Mouse (Mus musculus): ENCODE data around the gene Ralb. TPM values are rescaled to one million over a fixed set of nuclear protein-coding genes. Genes with fewer than 3 reads are reported as not detected.

Gene Ralb
- polyA plus RNA-seq, 1 experiment from 2014 or later, result 78.2 TPM

GRCm38 (mm10) chr1:119502729-119503128, 1.9 kb downstream of the Ralb start:
- peak overlapping the region; percentile 79; the same call in 1 of the 2 replicates for H3K9ac ChIP-seq
- H3K27me3 ChIP-seq, result peaks cover 6% of the 10 kb centered on the region; the same call in 1 of the 2 replicates
- no peak overlapping the region for H3K27ac ChIP-seq (replicated peaks)
- H3K4me1 ChIP-seq (replicated peaks), result peaks cover 34% of the 10 kb centered on the region
- H3K9me3 ChIP-seq, result no peaks in the 10 kb centered on the region; the same call in 1 of the 2 replicates
- H3K4me2 ChIP-seq, result peak overlapping the region; percentile 75
- 85% methylated on average over 11 of the region's 11 CpGs for WGBS
- peaks cover 6% of the 10 kb centered on the region; the same call in 1 of the 2 replicates for H3K36me3 ChIP-seq
- no peak for ATAC-seq (ENCODE audit: low read depth)
- no peak overlapping the region for H3K4me3 ChIP-seq

GRCm38 (mm10) chr1:119501881-119502280, 2.7 kb downstream of the Ralb start:
- no peak for ATAC-seq (ENCODE audit: low read depth)
- WGBS, result 83% methylated on average over 8 of the region's 8 CpGs
- Histone ChIP-seq H3K4me3 (no peak overlapping the region), H3K27me3 (peaks cover 6% of the 10 kb centered on the region; the same call in 1 of the 2 replicates), H3K9me3 (no peaks in the 10 kb centered on the region; the same call in 1 of the 2 replicates), H3K4me1 (replicated peaks) (peaks cover 36% of the 10 kb centered on the region), H3K4me2 (no peak overlapping the region), H3K27ac (replicated peaks) (no peak overlapping the region), H3K36me3 (peaks cover 6% of the 10 kb centered on the region; the same call in 1 of the 2 replicates), H3K9ac (no peak overlapping the region)

GRCm38 (mm10) chr1:119499456-119499855, 5.1 kb downstream of the Ralb start:
- no peak for ATAC-seq (ENCODE audit: low read depth)
- H3K9ac ChIP-seq, result no peak overlapping the region
- no peak overlapping the region for H3K4me2 ChIP-seq
- no peak overlapping the region for H3K4me3 ChIP-seq
- no peaks in the 10 kb centered on the region for H3K27me3 ChIP-seq
- H3K9me3 ChIP-seq, result no peaks in the 10 kb centered on the region; the same call in 1 of the 2 replicates
- peaks cover 6% of the 10 kb centered on the region; the same call in 1 of the 2 replicates for H3K36me3 ChIP-seq
- H3K27ac ChIP-seq (replicated peaks), result no peak overlapping the region
- 92% methylated on average over 10 of the region's 10 CpGs for WGBS
- peaks cover 38% of the 10 kb centered on the region for H3K4me1 ChIP-seq (replicated peaks)

DNA sequence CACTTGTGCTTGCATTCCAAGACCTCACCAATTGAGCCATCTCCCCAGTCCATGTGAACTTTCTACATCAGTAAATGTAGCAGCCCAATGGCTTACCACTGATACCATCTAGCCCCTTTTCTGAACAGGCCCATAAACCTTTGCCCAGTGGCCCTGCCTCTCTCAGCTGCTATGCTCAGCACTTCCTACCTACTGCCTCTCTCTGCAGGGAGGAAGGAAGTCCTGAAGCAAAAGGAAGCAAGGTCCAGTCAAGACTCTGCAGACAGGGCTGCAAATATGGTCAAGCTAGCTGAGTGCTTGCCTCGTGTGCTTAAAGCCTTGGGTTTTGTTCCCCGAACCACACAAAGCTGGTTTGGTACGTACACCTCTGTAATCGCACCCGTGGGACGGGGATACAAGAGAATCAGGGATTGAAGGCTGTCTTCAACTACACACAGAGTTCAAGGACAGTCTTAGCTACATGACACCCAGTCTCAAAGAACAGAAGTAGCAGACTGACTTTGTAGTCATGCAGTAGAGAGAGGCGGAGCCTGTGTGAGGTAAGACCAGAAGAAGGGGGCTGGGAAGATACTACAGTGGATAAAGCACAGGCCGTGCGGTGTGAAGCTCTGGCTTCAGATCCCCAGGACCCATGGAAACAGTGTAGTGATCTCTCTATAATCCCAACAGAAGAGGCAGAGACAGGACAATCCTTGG, 5.9 kb downstream of the Ralb start:
- peaks cover 6% of the 10 kb centered on the region; the same call in 1 of the 2 replicates for H3K36me3 ChIP-seq
- ATAC-seq (ENCODE audit: low read depth), result no peak
- no peak overlapping the region for H3K27ac ChIP-seq (replicated peaks)
- H3K4me3 ChIP-seq, result no peak overlapping the region
- H3K4me1 ChIP-seq (replicated peaks), result peaks cover 33% of the 10 kb centered on the region
- H3K9me3 ChIP-seq, result no peaks in the 10 kb centered on the region; the same call in 1 of the 2 replicates
- H3K27me3 ChIP-seq, result no peaks in the 10 kb centered on the region
- H3K9ac ChIP-seq, result no peak overlapping the region
- H3K4me2 ChIP-seq, result no peak overlapping the region
- 83% methylated on average over 9 of the region's 9 CpGs for WGBS

- Histone ChIP-seq H3K36me3 (peaks cover 6% of the 10 kb centered on the region; the same call in 1 of the 2 replicates), H3K4me2 (no peak overlapping the region), H3K9me3 (no peaks in the 10 kb centered on the region; the same call in 1 of the 2 replicates), H3K4me3 (no peak overlapping the region), H3K9ac (no peak overlapping the region), H3K27ac (replicated peaks) (no peak overlapping the region), H3K27me3 (no peaks in the 10 kb centered on the region), H3K4me1 (replicated peaks) (peaks cover 22% of the 10 kb centered on the region)
- WGBS, result 74% methylated on average over 5 of the region's 5 CpGs
- ATAC-seq (ENCODE audit: low read depth), result no peak
These were observed 7.1 kb downstream of the Ralb start for GRCm38 (mm10) chr1:119497346-119498004.

GRCm38 (mm10) chr1:119495396-119495775, 9.2 kb downstream of the Ralb start:
- H3K4me3 ChIP-seq, result no peak overlapping the region

DNA sequence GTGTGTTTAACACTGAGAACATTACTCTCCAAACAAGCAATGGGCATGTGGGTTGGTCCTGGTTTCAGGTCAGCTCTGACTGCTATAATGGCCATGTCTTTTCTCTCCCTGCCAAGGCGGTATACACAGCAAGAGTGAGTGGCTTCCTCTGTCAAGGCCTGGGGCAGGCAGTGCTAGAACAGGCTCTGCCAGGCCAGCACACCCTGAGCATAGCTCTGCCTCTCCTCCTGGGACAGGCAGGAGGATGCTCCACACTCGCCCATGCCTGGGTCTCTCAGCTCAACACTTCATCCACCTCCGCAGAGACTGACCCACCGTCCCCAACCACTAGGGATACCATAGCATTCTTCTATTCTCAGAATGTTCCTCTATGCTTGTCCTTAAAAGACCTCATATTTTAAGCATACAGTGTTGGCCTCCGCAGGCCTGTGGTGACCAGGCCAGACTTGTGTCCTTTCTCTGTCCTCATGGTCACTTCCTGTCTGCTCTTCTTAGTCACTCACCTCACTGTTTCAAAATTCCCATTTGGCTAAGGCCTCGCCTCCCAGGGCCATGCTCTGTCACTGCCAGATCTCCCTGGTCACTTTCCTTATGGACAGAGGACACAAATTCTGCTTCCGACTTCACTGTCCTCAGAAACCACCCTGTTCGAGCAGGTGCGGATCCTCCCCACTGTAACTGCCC, 9.7 kb downstream of the Ralb start:
- H3K4me1 ChIP-seq (replicated peaks), result peaks cover 27% of the 10 kb centered on the region
- WGBS, result 91% methylated on average over 8 of the region's 9 CpGs
- H3K27ac ChIP-seq (replicated peaks), result no peak overlapping the region
- ATAC-seq (ENCODE audit: low read depth), result no peak
- H3K4me2 ChIP-seq, result no peak overlapping the region
- H3K9ac ChIP-seq, result no peak overlapping the region
- no peaks in the 10 kb centered on the region for H3K9me3 ChIP-seq
- H3K36me3 ChIP-seq, result no peaks in the 10 kb centered on the region
- H3K27me3 ChIP-seq, result no peaks in the 10 kb centered on the region
- H3K4me3 ChIP-seq, result no peak overlapping the region

More at GRCm38 (mm10) chr1:119495396-119495775, 9.2 kb downstream of the Ralb start:
- Histone ChIP-seq H3K4me1 (replicated peaks) (peaks cover 27% of the 10 kb centered on the region), H3K27ac (replicated peaks) (no peak overlapping the region), H3K9ac (no peak overlapping the region), H3K27me3 (no peaks in the 10 kb centered on the region), H3K36me3 (0 out of 2 replicates have a peak, but pooled peaks cover 1% of the 10 kb centered on the region), H3K9me3 (no peaks in the 10 kb centered on the region), H3K4me2 (no peak overlapping the region)
- no peak for ATAC-seq (ENCODE audit: low read depth)
- 87% methylated on average over 6 of the region's 6 CpGs for WGBS

DNA sequence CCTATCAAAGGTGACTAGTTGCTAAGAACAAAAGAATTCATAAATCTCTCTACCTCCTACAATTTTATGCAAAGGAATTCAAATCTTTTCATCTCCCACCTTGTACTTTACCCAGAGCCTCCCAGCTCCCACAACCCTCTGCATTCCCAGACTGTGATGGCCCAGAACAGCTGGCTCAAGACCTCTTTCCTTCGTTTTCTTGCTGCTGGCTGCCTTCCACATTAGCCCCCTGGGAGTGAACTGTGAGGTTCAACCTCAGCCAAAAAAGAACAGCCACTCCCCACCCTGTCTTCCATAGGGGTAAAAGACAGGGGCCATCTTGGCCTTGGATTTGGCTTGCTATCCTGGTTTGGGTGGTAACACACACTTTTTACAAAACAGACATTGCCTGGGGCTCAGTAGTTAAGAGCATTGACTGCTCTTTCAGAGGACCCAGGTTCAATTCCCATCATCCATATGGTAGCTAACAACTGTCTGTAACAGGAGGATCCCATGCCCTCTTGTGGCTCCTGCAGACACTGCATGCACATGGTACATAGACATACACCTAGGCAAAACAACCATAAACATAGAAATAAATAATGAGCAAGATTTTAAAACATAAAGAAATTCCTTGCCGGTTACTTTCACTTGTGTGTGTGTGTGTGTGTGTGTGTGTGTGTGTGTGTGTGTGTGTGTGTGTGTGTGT, 10.4 kb downstream of the Ralb start:
- no peaks in the 10 kb centered on the region for H3K36me3 ChIP-seq
- no peak overlapping the region for H3K27ac ChIP-seq (replicated peaks)
- no peak overlapping the region for H3K4me2 ChIP-seq
- H3K9ac ChIP-seq, result no peak overlapping the region
- 71% methylated on average over 2 of the region's 2 CpGs for WGBS
- no peak for ATAC-seq (ENCODE audit: low read depth)
- peaks cover 27% of the 10 kb centered on the region for H3K4me1 ChIP-seq (replicated peaks)
- H3K27me3 ChIP-seq, result no peaks in the 10 kb centered on the region
- H3K9me3 ChIP-seq, result no peaks in the 10 kb centered on the region
- H3K4me3 ChIP-seq, result no peak overlapping the region

DNA sequence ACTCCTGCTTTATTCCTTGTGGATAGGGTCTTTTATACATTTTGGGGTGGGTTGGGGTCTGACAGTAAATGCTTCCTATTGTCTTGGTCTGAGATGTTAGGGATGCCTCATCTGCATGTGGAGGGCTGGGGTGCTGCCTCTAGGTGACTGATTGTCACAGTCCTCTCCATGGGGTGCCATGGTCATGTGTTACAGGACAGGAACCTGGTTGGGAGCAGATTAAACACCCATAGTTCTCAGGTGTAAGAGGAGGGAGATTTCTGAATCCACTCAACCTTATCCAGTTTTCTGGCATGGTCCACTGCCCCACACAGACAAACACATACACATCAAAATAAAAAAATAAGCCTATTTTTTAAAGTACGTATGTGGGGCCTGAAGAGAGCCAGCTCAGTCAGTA, 12.1 kb downstream of the Ralb start:
- 92% methylated on average over 1 of the region's 1 CpGs for WGBS

GRCm38 (mm10) chr1:119492097-119492496, 12.5 kb downstream of the Ralb start:
- 0 out of 2 replicates have a peak overlapping the region, but pooled peaks have one; percentile 9 for H3K27ac ChIP-seq (replicated peaks)
- H3K9me3 ChIP-seq, result no peaks in the 10 kb centered on the region
- H3K9ac ChIP-seq, result no peak overlapping the region
- no peaks in the 10 kb centered on the region for H3K36me3 ChIP-seq
- 48% methylated on average over 11 of the region's 11 CpGs for WGBS
- H3K27me3 ChIP-seq, result no peaks in the 10 kb centered on the region
- H3K4me2 ChIP-seq, result no peak overlapping the region
- H3K4me3 ChIP-seq, result no peak overlapping the region
- ATAC-seq (ENCODE audit: low read depth), result no peak
- peaks cover 33% of the 10 kb centered on the region for H3K4me1 ChIP-seq (replicated peaks)

More for the DNA sequence above, 12.1 kb downstream of the Ralb start:
- Histone ChIP-seq H3K4me2 (no peak overlapping the region), H3K4me1 (replicated peaks) (peaks cover 29% of the 10 kb centered on the region), H3K9ac (no peak overlapping the region), H3K36me3 (no peaks in the 10 kb centered on the region), H3K27me3 (no peaks in the 10 kb centered on the region), H3K27ac (replicated peaks) (0 out of 2 replicates have a peak overlapping the region, but pooled peaks have one; percentile 9), H3K4me3 (no peak overlapping the region), H3K9me3 (no peaks in the 10 kb centered on the region)
- no peak for ATAC-seq (ENCODE audit: low read depth)

GRCm38 (mm10) chr1:119490765-119491164, 13.8 kb downstream of the Ralb start:
- 87% methylated on average over 7 of the region's 7 CpGs for WGBS
- no peaks in the 10 kb centered on the region for H3K27me3 ChIP-seq
- no peak overlapping the region for H3K27ac ChIP-seq (replicated peaks)
- H3K4me2 ChIP-seq, result no peak overlapping the region
- no peak for ATAC-seq (ENCODE audit: low read depth)
- no peak overlapping the region for H3K9ac ChIP-seq
- H3K36me3 ChIP-seq, result no peaks in the 10 kb centered on the region
- H3K4me1 ChIP-seq (replicated peaks), result peaks cover 36% of the 10 kb centered on the region
- H3K9me3 ChIP-seq, result no peaks in the 10 kb centered on the region
- no peak overlapping the region for H3K4me3 ChIP-seq
